Mouse (Mus musculus) heart, adult 2 months (tissue): ENCODE measurements around the gene Gm10803.

Experiments
- CTCF ChIP-seq: fragments of 200-600 bp; IDR thresholded peaks from 2 replicates; pipeline ENCODE4 v1.8.1; 2022; ENCODE audit warnings: antibody characterized with exemption, mild to moderate bottlenecking, moderate library complexity
- EP300 ChIP-seq: fragments of 200-500 bp; IDR thresholded peaks from 2 replicates; pipeline ENCODE4 v1.6.1; 2011; ENCODE audit warnings: low read depth, low read length, control low read depth; ENCODE audit not compliant: insufficient read depth

DNA sequence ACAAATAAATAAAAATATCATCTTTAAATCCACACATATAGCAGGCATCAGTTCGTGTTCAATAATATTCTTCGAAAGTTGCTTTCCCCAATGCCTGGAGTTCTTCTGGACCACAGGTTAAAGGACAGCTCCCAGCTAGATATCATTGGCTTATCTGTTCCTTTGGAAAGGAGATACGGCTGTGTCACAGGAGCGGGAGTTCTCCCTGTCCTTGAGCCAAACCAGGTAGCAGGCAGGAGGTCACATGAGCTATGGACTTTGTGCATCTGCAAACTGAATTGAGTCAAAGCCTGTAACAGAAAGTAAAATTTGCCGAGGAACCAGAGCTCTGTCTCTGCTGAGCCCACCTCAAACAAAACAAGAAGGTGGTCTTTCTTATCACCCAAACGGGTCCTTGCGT is 52.7 kb downstream of the Gm10803 start:
- TF ChIP-seq CTCF (no peak), EP300 (no peak)
